Mouse (Mus musculus): ENCODE measurements around the gene Mtus2. TPM values are rescaled to one million over a fixed set of nuclear protein-coding genes. Genes with fewer than 3 reads are reported as not detected.
"Not testable (repeated sequence)": the region's sequence is repeated elsewhere in the genome, so short reads cannot be mapped to it uniquely, and the experiment has no call there.

Mtus2 gene
- polyA plus RNA-seq, 1 experiment from 2014 or later, result 50.0 TPM

GRCm38 (mm10) chr5:148176539-148176938 is 219.4 kb downstream of the Mtus2 start:
- 96% methylated on average over 8 of the region's 8 CpGs for WGBS
- not testable (repeated sequence) for H3K27ac ChIP-seq (replicated peaks); H3K4me2 ChIP-seq; H3K4me3 ChIP-seq; H3K9ac ChIP-seq; H3K36me3 ChIP-seq; H3K9me3 ChIP-seq; ATAC-seq (ENCODE audit: low read depth); H3K27me3 ChIP-seq
- H3K4me1 ChIP-seq (replicated peaks), result peaks cover 40% of the 10 kb centered on the region

- 0 out of 2 replicates have a peak, but pooled peaks cover 2% of the 10 kb centered on the region for H3K9me3 ChIP-seq
- 77% methylated on average over 7 of the region's 7 CpGs for WGBS
- ATAC-seq (ENCODE audit: low read depth), result no peak
- H3K27me3 ChIP-seq, result no peaks in the 10 kb centered on the region
- H3K27ac ChIP-seq (replicated peaks), result no peak overlapping the region
- no peak overlapping the region for H3K4me3 ChIP-seq
- H3K4me1 ChIP-seq (replicated peaks), result peaks cover 36% of the 10 kb centered on the region
- H3K9ac ChIP-seq, result no peak overlapping the region
- no peaks in the 10 kb centered on the region for H3K36me3 ChIP-seq
- no peak overlapping the region for H3K4me2 ChIP-seq
Observed at GRCm38 (mm10) chr5:148179231-148179630, 222.1 kb downstream of the Mtus2 start.

- Histone ChIP-seq H3K36me3 (0 out of 2 replicates have a peak, but pooled peaks cover 7% of the 10 kb centered on the region), H3K4me3 (no peak overlapping the region), H3K4me1 (replicated peaks) (peaks cover 24% of the 10 kb centered on the region), H3K9me3 (peaks cover 11% of the 10 kb centered on the region), H3K9ac (no peak overlapping the region), H3K4me2 (no peak overlapping the region), H3K27me3 (no peaks in the 10 kb centered on the region), H3K27ac (replicated peaks) (peak overlapping the region; percentile 75)
- ATAC-seq (ENCODE audit: low read depth), result peak; percentile 62
- 18% methylated on average over 13 of the region's 13 CpGs for WGBS
Observed at GRCm38 (mm10) chr5:148180590-148181307, 223.6 kb downstream of the Mtus2 start.

- Histone ChIP-seq H3K27me3 (no peaks in the 10 kb centered on the region), H3K4me3 (no peak overlapping the region), H3K4me2 (no peak overlapping the region), H3K9me3 (peaks cover 14% of the 10 kb centered on the region), H3K36me3 (0 out of 2 replicates have a peak, but pooled peaks cover 9% of the 10 kb centered on the region), H3K27ac (replicated peaks) (peak overlapping the region; percentile 75), H3K9ac (no peak overlapping the region), H3K4me1 (replicated peaks) (peaks cover 19% of the 10 kb centered on the region)
- WGBS, result 28% methylated on average over 4 of the region's 4 CpGs
- no peak for ATAC-seq (ENCODE audit: low read depth)
Observed at GRCm38 (mm10) chr5:148181308-148181630, 224.1 kb downstream of the Mtus2 start.

GRCm38 (mm10) chr5:148181901-148182300 is 224.8 kb downstream of the Mtus2 start:
- Histone ChIP-seq H3K27ac (replicated peaks) (peak overlapping the region; percentile 75), H3K36me3 (0 out of 2 replicates have a peak, but pooled peaks cover 9% of the 10 kb centered on the region), H3K4me3 (no peak overlapping the region), H3K4me2 (no peak overlapping the region), H3K9me3 (peaks cover 14% of the 10 kb centered on the region), H3K27me3 (no peaks in the 10 kb centered on the region), H3K9ac (no peak overlapping the region), H3K4me1 (replicated peaks) (peaks cover 19% of the 10 kb centered on the region)
- ATAC-seq (ENCODE audit: low read depth), result no peak
- WGBS, result 71% methylated on average over 6 of the region's 6 CpGs

- Histone ChIP-seq H3K4me1 (replicated peaks) (peaks cover 7% of the 10 kb centered on the region), H3K27ac (replicated peaks) (no peak overlapping the region), H3K9ac (no peak overlapping the region), H3K9me3 (peaks cover 12% of the 10 kb centered on the region), H3K27me3 (no peaks in the 10 kb centered on the region), H3K36me3 (0 out of 2 replicates have a peak, but pooled peaks cover 9% of the 10 kb centered on the region), H3K4me3 (no peak overlapping the region), H3K4me2 (no peak overlapping the region)
- 67% methylated on average over 1 of the region's 1 CpGs for WGBS
- ATAC-seq (ENCODE audit: low read depth), result no peak
Observed at GRCm38 (mm10) chr5:148185898-148186297, 228.8 kb downstream of the Mtus2 start.

GRCm38 (mm10) chr5:148191416-148191815 is 234.3 kb downstream of the Mtus2 start:
- Histone ChIP-seq H3K4me3 (no peak overlapping the region), H3K9me3 (no peaks in the 10 kb centered on the region), H3K4me1 (replicated peaks) (no peaks in the 10 kb centered on the region), H3K9ac (no peak overlapping the region), H3K27ac (replicated peaks) (no peak overlapping the region), H3K4me2 (no peak overlapping the region), H3K27me3 (no peaks in the 10 kb centered on the region), H3K36me3 (no peaks in the 10 kb centered on the region)
- no peak for ATAC-seq (ENCODE audit: low read depth)
- 38% methylated on average over 4 of the region's 4 CpGs for WGBS

- Histone ChIP-seq H3K27ac (replicated peaks) (no peak overlapping the region), H3K9ac (no peak overlapping the region), H3K4me3 (no peak overlapping the region), H3K27me3 (no peaks in the 10 kb centered on the region), H3K36me3 (no peaks in the 10 kb centered on the region), H3K9me3 (no peaks in the 10 kb centered on the region), H3K4me2 (no peak overlapping the region), H3K4me1 (replicated peaks) (no peaks in the 10 kb centered on the region)
- no peak for ATAC-seq (ENCODE audit: low read depth)
- WGBS, result 95% methylated on average over 4 of the region's 4 CpGs
Observed at GRCm38 (mm10) chr5:148211831-148212230, 254.7 kb downstream of the Mtus2 start.

- 0 out of 2 replicates have a peak, but pooled peaks cover 3% of the 10 kb centered on the region for H3K9me3 ChIP-seq
- 90% methylated on average over 8 of the region's 8 CpGs for WGBS
Observed at GRCm38 (mm10) chr5:148216786-148217185, 259.7 kb downstream of the Mtus2 start.

GRCm38 (mm10) chr5:148222898-148223297 is 265.8 kb downstream of the Mtus2 start:
- 85% methylated on average over 5 of the region's 5 CpGs for WGBS
- no peaks in the 10 kb centered on the region for H3K36me3 ChIP-seq
- 0 out of 2 replicates have a peak, but pooled peaks cover 3% of the 10 kb centered on the region for H3K9me3 ChIP-seq
- no peaks in the 10 kb centered on the region for H3K27me3 ChIP-seq
- no peak overlapping the region for H3K4me3 ChIP-seq
- no peak for ATAC-seq (ENCODE audit: low read depth)
- no peaks in the 10 kb centered on the region for H3K4me1 ChIP-seq (replicated peaks)
- no peak overlapping the region for H3K9ac ChIP-seq
- no peak overlapping the region for H3K27ac ChIP-seq (replicated peaks)
- no peak overlapping the region for H3K4me2 ChIP-seq

More at GRCm38 (mm10) chr5:148216786-148217185, 259.7 kb downstream of the Mtus2 start:
- no peaks in the 10 kb centered on the region for H3K4me1 ChIP-seq (replicated peaks)
- H3K4me3 ChIP-seq, result no peak overlapping the region
- H3K27me3 ChIP-seq, result no peaks in the 10 kb centered on the region
- no peaks in the 10 kb centered on the region for H3K36me3 ChIP-seq
- ATAC-seq (ENCODE audit: low read depth), result no peak
- no peak overlapping the region for H3K27ac ChIP-seq (replicated peaks)
- no peak overlapping the region for H3K4me2 ChIP-seq
- no peak overlapping the region for H3K9ac ChIP-seq

GRCm38 (mm10) chr5:148224004-148224403 is 266.9 kb downstream of the Mtus2 start:
- no peak for ATAC-seq (ENCODE audit: low read depth)
- H3K4me1 ChIP-seq (replicated peaks), result no peaks in the 10 kb centered on the region
- 0 out of 2 replicates have a peak, but pooled peaks cover 3% of the 10 kb centered on the region for H3K9me3 ChIP-seq

GRCm38 (mm10) chr5:148233714-148234113 is 276.6 kb downstream of the Mtus2 start:
- Histone ChIP-seq H3K9me3 (no peaks in the 10 kb centered on the region), H3K4me2 (no peak overlapping the region), H3K36me3 (no peaks in the 10 kb centered on the region), H3K9ac (no peak overlapping the region), H3K27me3 (no peaks in the 10 kb centered on the region), H3K27ac (replicated peaks) (no peak overlapping the region; the same call in 1 of the 2 replicates), H3K4me3 (no peak overlapping the region), H3K4me1 (replicated peaks) (no peaks in the 10 kb centered on the region)
- whole genome bisulfite sequencing, result 78% methylated on average over 18 of the region's 18 CpGs
- no peak for ATAC-seq (ENCODE audit: low read depth)

More at GRCm38 (mm10) chr5:148224004-148224403, 266.9 kb downstream of the Mtus2 start:
- Histone ChIP-seq H3K9ac (no peak overlapping the region), H3K36me3 (no peaks in the 10 kb centered on the region), H3K4me3 (no peak overlapping the region), H3K4me2 (no peak overlapping the region), H3K27me3 (no peaks in the 10 kb centered on the region), H3K27ac (replicated peaks) (no peak overlapping the region)
- WGBS, result 91% methylated on average over 16 of the region's 16 CpGs

GRCm38 (mm10) chr5:148236616-148237015 is 279.5 kb downstream of the Mtus2 start:
- Histone ChIP-seq H3K4me3 (no peak overlapping the region), H3K36me3 (no peaks in the 10 kb centered on the region), H3K27ac (replicated peaks) (no peak overlapping the region), H3K9ac (no peak overlapping the region), H3K4me1 (replicated peaks) (no peaks in the 10 kb centered on the region), H3K27me3 (no peaks in the 10 kb centered on the region), H3K4me2 (no peak overlapping the region), H3K9me3 (no peaks in the 10 kb centered on the region)
- WGBS, result 57% methylated on average over 9 of the region's 9 CpGs
- ATAC-seq (ENCODE audit: low read depth), result no peak
